Mouse (Mus musculus) activated CD4-positive, CD25-positive, alpha-beta regulatory T cell, adult 4 months (primary cell): Measurements from ENCODE around the gene Fam196a. TPM values are rescaled to one million over a fixed set of nuclear protein-coding genes. Genes with fewer than 3 reads are reported as not detected.

Source experiments
- ATAC-seq: one replicate; pipeline ENCODE4 v1.8.0; 2017
- polyA plus RNA-seq, 2 experiments: library from polyadenylated mRNA; unstranded; fragments of 100-300 nt; shearing (Covaris generic); gene quantifications; one replicate each; pipeline ENCODE4 v1.2.1; 2017

Gene Fam196a
- not detected for polyA plus RNA-seq

- ATAC-seq = no peak
Observed at GRCm38 (mm10) chr7:134937927-134938609, at the start of gene Fam196a. Gene Fam196a (minus strand): TSS chr7:134938430.

GRCm38 (mm10) chr7:134961608-134962007 is 23.4 kb upstream of the Fam196a start:
- ATAC-seq = no peak

- ATAC-seq = no peak
Observed at GRCm38 (mm10) chr7:134960871-134961270, 22.6 kb upstream of the Fam196a start.

GRCm38 (mm10) chr7:134959086-134959485 is 20.9 kb upstream of the Fam196a start:
- ATAC-seq = no peak

- ATAC-seq = no peak
Observed at GRCm38 (mm10) chr7:134945925-134946716, 7.9 kb upstream of the Fam196a start.

GRCm38 (mm10) chr7:134943701-134944100 is 5.5 kb upstream of the Fam196a start:
- ATAC-seq = no peak

GRCm38 (mm10) chr7:134943063-134943462 is 4.8 kb upstream of the Fam196a start:
- no peak for ATAC-seq

GRCm38 (mm10) chr7:134941891-134942290 is 3.7 kb upstream of the Fam196a start:
- no peak for ATAC-seq

- ATAC-seq = no peak
Observed at GRCm38 (mm10) chr7:134937471-134937926, 731 bp downstream of the Fam196a start.

- ATAC-seq = no peak
Observed at GRCm38 (mm10) chr7:134931886-134932285, 6.3 kb downstream of the Fam196a start.

GRCm38 (mm10) chr7:134901992-134902391 is 36.2 kb downstream of the Fam196a start:
- ATAC-seq = no peak

- no peak for ATAC-seq
Observed at GRCm38 (mm10) chr7:134899462-134899861, 38.8 kb downstream of the Fam196a start.

- ATAC-seq = no peak
Observed at GRCm38 (mm10) chr7:134894604-134895003, 43.6 kb downstream of the Fam196a start.

GRCm38 (mm10) chr7:134892972-134893371 is 45.3 kb downstream of the Fam196a start:
- no peak for ATAC-seq

- no peak for ATAC-seq
Observed at GRCm38 (mm10) chr7:134892449-134892871, 45.8 kb downstream of the Fam196a start.

GRCm38 (mm10) chr7:134883516-134883915 is 54.7 kb downstream of the Fam196a start:
- no peak for ATAC-seq

GRCm38 (mm10) chr7:134880431-134880830 is 57.8 kb downstream of the Fam196a start:
- ATAC-seq = no peak

GRCm38 (mm10) chr7:134878985-134879384 is 59.2 kb downstream of the Fam196a start:
- ATAC-seq = no peak

- no peak for ATAC-seq
Observed at GRCm38 (mm10) chr7:134872981-134873380, 65.2 kb downstream of the Fam196a start.

GRCm38 (mm10) chr7:134872511-134872910 is 65.7 kb downstream of the Fam196a start:
- no peak for ATAC-seq

- no peak for ATAC-seq
Observed at GRCm38 (mm10) chr7:134864175-134864574, 74.1 kb downstream of the Fam196a start.

GRCm38 (mm10) chr7:134862000-134862399 is 76.2 kb downstream of the Fam196a start:
- ATAC-seq = no peak

- ATAC-seq = no peak
Observed at GRCm38 (mm10) chr7:134842751-134843150, 95.5 kb downstream of the Fam196a start.

GRCm38 (mm10) chr7:134840066-134840465 is 98.2 kb downstream of the Fam196a start:
- no peak for ATAC-seq
